Mouse (Mus musculus) midbrain, embryonic 11.5 days (tissue): ENCODE measurements around the gene Olfr615. TPM values are rescaled to one million over a fixed set of nuclear protein-coding genes. Genes with fewer than 3 reads are reported as not detected.

Source experiments
- ATAC-seq: fragments of 200-750 bp; cut with Nextera tagmentation; 2 replicates; pipeline ENCODE4 v1.8.0; 2017; ENCODE audit warnings: moderate TSS enrichment, moderate library complexity; ENCODE audit not compliant: low FRiP score
- DNase-seq: peaks from one replicate; pipeline ENCODE4 v3.0.0; 2015; ENCODE audit warnings: low spot score; ENCODE audit errors: missing footprints
- H3K27ac ChIP-seq: fragments of 300-500 bp; sonication (generic); 2 replicates; pipeline ENCODE4 v1.5.1; 2014; ENCODE audit warnings: low read depth, low read length
- H3K27me3 ChIP-seq: fragments of 300-500 bp; sonication (generic); 2 replicates; pipeline ENCODE4 v1.6.1; 2014; ENCODE audit warnings: mild to moderate bottlenecking, low read length, moderate library complexity, mixed read lengths; ENCODE audit not compliant: control insufficient read depth, insufficient read depth
- H3K36me3 ChIP-seq: fragments of 300-500 bp; sonication (generic); 2 replicates; pipeline ENCODE4 v1.6.1; 2014; ENCODE audit warnings: mild to moderate bottlenecking, low read length, moderate library complexity, mixed read lengths; ENCODE audit not compliant: control insufficient read depth, insufficient read depth
- H3K4me1 ChIP-seq: fragments of 300-500 bp; sonication (generic); 2 replicates; pipeline ENCODE4 v1.6.1; 2014; ENCODE audit warnings: low read length; ENCODE audit not compliant: control insufficient read depth, insufficient read depth
- H3K4me2 ChIP-seq: fragments of 300-500 bp; sonication (generic); 2 replicates; pipeline ENCODE4 v1.6.1; 2014; ENCODE audit warnings: mild to moderate bottlenecking, moderate library complexity
- H3K4me3 ChIP-seq: fragments of 300-500 bp; sonication (generic); 2 replicates; pipeline ENCODE4 v1.5.1; 2014; ENCODE audit warnings: low read depth, low read length
- H3K9ac ChIP-seq: fragments of 300-500 bp; sonication (generic); 2 replicates; pipeline ENCODE4 v1.6.1; 2014; ENCODE audit warnings: low read length
- H3K9me3 ChIP-seq: fragments of 300-500 bp; sonication (generic); 2 replicates; pipeline ENCODE4 v1.6.1; 2016; ENCODE audit warnings: low read length; ENCODE audit not compliant: control insufficient read depth
- WGBS: fragments of 180-500 bp; shearing (Covaris S2); extraction: QIAGEN DNeasy Blood & Tissue Kit; methylation state at CpG from one replicate; pipeline ENCODE4 v1.1.7; 2014; 5-methylcytosine and 5-hydroxymethylcytosine counted together
- microRNA-seq: library from miRNA; unstranded; fragments of <30 nt; microRNA quantifications from one replicate; pipeline ENCODE4, GENCODE M21; 2017
- polyA plus RNA-seq: library from polyadenylated mRNA; unstranded; fragments of >200 nt; fragmentation: Nextera tagmentation; extraction: Ambion mirVana; gene quantifications from 2 replicates; pipeline ENCODE4 v1.2.1, GENCODE M21; 2014

The Olfr615 gene
- polyA plus RNA-seq, 1 experiment from 2014 or later = not detected

GRCm38 (mm10) chr7:103607425-103607824 is 51.5 kb downstream of the Olfr615 start:
- Histone ChIP-seq H3K4me1 (no peaks in the 10 kb centered on the region), H3K36me3 (no peaks in the 10 kb centered on the region), H3K9me3 (no peaks in the 10 kb centered on the region), H3K4me2 (no peak overlapping the region), H3K27ac (no peak overlapping the region), H3K9ac (no peak overlapping the region), H3K27me3 (no peaks in the 10 kb centered on the region), H3K4me3 (no peak overlapping the region)
- 91% methylated on average over 2 of the region's 2 CpGs for WGBS
- no peak for DNase-seq
- no peak for ATAC-seq

DNA sequence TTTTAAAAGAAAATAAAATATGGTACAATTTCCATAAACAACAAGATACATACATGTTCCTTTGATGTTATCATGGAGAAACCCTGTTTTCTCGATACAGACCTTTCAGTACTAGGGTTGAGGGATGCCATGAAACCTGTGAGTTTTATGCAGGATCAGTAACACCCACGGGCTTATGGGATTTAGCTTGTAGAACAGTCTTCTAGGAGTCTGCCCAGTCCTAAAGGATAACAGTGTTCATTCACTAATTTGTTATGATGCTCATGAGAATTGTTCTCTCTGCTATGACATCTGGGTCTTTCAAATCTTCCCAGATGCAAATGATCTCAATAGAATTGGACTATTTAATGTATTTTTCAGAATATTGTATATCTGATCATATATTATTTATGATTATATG is 56.6 kb downstream of the Olfr615 start, which contains the start of gene Olfr620:
Gene Olfr620 (minus strand): TSS at position 101 of the 400 bp plus-strand sequence.
- H3K9me3 ChIP-seq = no peaks in the 10 kb centered on the region
- no peak within 1 kb of the TSS for H3K4me3 ChIP-seq
- H3K4me2 ChIP-seq = no peak within 1 kb of the TSS
- ATAC-seq (no peak), DNase-seq (no peak)
- H3K36me3 ChIP-seq = no peaks in the 10 kb centered on the region
- H3K27ac ChIP-seq = no peak within 1 kb of the TSS
- no peak within 1 kb of the TSS for H3K9ac ChIP-seq
- no peaks in the 10 kb centered on the region for H3K27me3 ChIP-seq
- WGBS = 82% methylated on average over 2 of the region's 2 CpGs
- H3K4me1 ChIP-seq = no peaks in the 10 kb centered on the region

Small RNAs within 50 kb of the gene (microRNA-seq; reads per million reads assigned to microRNA genes)
- not detected for gene Gm26506

Other genes starting within 250 kb of the Olfr615 start
- not detected in 2 replicates for gene Olfr597, start 239.8 kb upstream of the Olfr615 start, polyA plus RNA-seq
- not detected in 2 replicates for gene Olfr598, start 232.5 kb upstream of the Olfr615 start, polyA plus RNA-seq
- not detected in 2 replicates for gene Olfr599, start 220.2 kb upstream of the Olfr615 start, polyA plus RNA-seq
- not detected in 2 replicates for gene Olfr600, start 206.4 kb upstream of the Olfr615 start, polyA plus RNA-seq
- not detected in 2 replicates for gene Olfr601, start 193.4 kb upstream of the Olfr615 start, polyA plus RNA-seq
- not detected in 2 replicates for gene Olfr603, start 169.9 kb upstream of the Olfr615 start, polyA plus RNA-seq
- gene Usp17lc, start 141.0 kb upstream of the Olfr615 start, polyA plus RNA-seq = not detected in 2 replicates
- not detected in 2 replicates for gene Olfr605, start 110.6 kb upstream of the Olfr615 start, polyA plus RNA-seq
- gene Olfr606, start 107.0 kb upstream of the Olfr615 start, polyA plus RNA-seq = not detected in 2 replicates
- not detected in 2 replicates for gene Olfr607, start 91.9 kb upstream of the Olfr615 start, polyA plus RNA-seq
- not detected in 2 replicates for gene Olfr608, start 86.2 kb upstream of the Olfr615 start, polyA plus RNA-seq
- not detected in 2 replicates for gene Olfr609, start 58.0 kb upstream of the Olfr615 start, polyA plus RNA-seq
- not detected in 2 replicates for gene Olfr610, start 44.0 kb upstream of the Olfr615 start, polyA plus RNA-seq
- not detected in 2 replicates for gene Olfr611, start 35.2 kb upstream of the Olfr615 start, polyA plus RNA-seq
- not detected in 2 replicates for gene Olfr612, start 13.4 kb upstream of the Olfr615 start, polyA plus RNA-seq
- not detected in 2 replicates for gene Olfr613, start 8.0 kb upstream of the Olfr615 start, polyA plus RNA-seq
- not detected in 2 replicates for gene Olfr616, start 13.1 kb downstream of the Olfr615 start, polyA plus RNA-seq
- not detected in 2 replicates for gene Olfr617, start 17.0 kb downstream of the Olfr615 start, polyA plus RNA-seq
- gene Olfr618, start 34.0 kb downstream of the Olfr615 start, polyA plus RNA-seq = not detected in 2 replicates
- not detected in 2 replicates for gene Olfr619, start 44.5 kb downstream of the Olfr615 start, polyA plus RNA-seq
- not detected in 2 replicates for gene Olfr620, start 56.5 kb downstream of the Olfr615 start, polyA plus RNA-seq
- gene Olfr622, start 86.6 kb downstream of the Olfr615 start, polyA plus RNA-seq = not detected in 2 replicates
- not detected in 2 replicates for gene Olfr623, start 107.6 kb downstream of the Olfr615 start, polyA plus RNA-seq
- gene Olfr624, start 115.1 kb downstream of the Olfr615 start, polyA plus RNA-seq = 0.03 and 0.04 TPM in 2 replicates
- not detected in 2 replicates for gene Olfr625-ps1, start 126.6 kb downstream of the Olfr615 start, polyA plus RNA-seq
- not detected in 2 replicates for gene Olfr243, start 158.6 kb downstream of the Olfr615 start, polyA plus RNA-seq
- not detected in 2 replicates for gene Olfr628, start 174.3 kb downstream of the Olfr615 start, polyA plus RNA-seq
- not detected in 2 replicates for gene Olfr629, start 188.9 kb downstream of the Olfr615 start, polyA plus RNA-seq
- not detected in 2 replicates for gene Olfr630, start 201.3 kb downstream of the Olfr615 start, polyA plus RNA-seq
- not detected in 2 replicates for gene Olfr69, start 215.5 kb downstream of the Olfr615 start, polyA plus RNA-seq
- not detected in 2 replicates for gene Olfr68, start 223.6 kb downstream of the Olfr615 start, polyA plus RNA-seq
- not detected in 2 replicates for gene Olfr67, start 235.7 kb downstream of the Olfr615 start, polyA plus RNA-seq